Mouse (Mus musculus) heart, adult 8-10 months (tissue): ENCODE results near the gene Olfr430. TPM values are rescaled to one million over a fixed set of nuclear protein-coding genes. Genes with fewer than 3 reads are reported as not detected.
"Not testable (repeated sequence)": the region's sequence is repeated elsewhere in the genome, so short reads cannot be mapped to it uniquely, and the experiment has no call there.

Experiments
- DNase-seq: peaks from one replicate; pipeline ENCODE4 v3.0.0; 2022; ENCODE audit warnings: low spot score
- total RNA-seq, 4 experiments: library from RNA; stranded (reverse); gene quantifications; 2 replicates each; pipeline ENCODE4 v1.2.4; 2022

Olfr430 gene
- total RNA-seq, result not detected

DNA sequence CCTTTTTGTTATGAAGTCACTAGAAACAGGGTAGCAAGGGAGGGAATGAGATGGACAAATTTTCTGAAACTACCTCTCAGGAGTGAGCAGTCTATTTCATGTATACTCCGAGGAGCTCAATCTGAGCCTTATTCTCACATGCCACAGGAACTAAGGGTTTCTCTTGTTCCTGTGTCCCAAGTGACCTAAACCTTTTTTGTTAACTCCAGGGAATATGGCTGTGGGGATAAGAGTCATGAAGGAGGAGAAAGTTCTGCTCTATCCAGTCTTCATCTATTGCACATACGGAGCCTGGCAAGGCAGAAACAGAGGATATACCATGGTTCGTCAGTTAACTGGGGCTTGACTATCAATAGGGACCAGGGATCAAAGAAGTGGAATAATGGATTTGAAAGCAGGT, at the start of gene Olfr430:
Gene Olfr430, plus strand, starts transcription at position 301 of the 400 bp plus-strand sequence.
- no peak for DNase-seq

DNA sequence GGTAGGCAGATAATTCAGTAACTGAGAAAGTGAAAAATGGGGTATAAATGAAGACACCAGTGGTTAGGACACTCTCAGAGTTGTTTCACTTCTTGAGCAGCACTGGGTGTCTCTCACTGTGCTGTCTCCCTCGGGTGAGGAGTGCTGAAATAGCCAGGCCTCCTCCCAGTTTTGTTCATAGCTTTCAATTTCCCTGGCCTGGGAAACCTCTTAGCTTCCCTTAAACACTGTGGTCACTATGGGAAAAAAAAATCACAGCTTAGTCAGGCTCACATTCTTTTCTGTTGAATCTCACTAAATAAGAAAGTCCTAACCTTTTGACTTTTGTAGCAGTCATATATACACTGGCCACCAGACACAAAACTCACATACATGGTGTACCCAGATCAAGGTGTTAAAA, 34.7 kb upstream of the Olfr430 start, which contains the start of gene Ifi205:
Gene Ifi205, minus strand, starts transcription at position 113 of the 400 bp plus-strand sequence.
- DNase-seq, result peak; percentile 68

DNA sequence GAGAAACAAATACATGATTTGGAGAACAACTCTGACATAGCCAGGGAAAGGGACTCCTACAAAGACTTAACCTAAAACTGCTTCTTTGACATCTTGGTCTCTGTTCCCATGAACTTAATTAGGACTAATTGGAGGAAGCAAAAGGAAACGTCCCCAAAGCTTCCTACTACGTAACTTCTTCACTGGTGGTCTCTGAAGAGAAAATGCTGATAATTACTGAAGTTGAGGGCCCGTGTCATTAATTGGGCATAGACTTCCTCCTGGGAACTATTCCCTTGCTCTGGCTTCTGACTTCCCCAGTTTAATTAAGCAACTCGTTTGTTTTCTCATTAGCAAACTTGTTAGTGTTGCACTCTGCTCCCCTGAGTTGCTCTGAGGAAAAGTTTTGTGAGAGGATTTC, 30.6 kb upstream of the Olfr430 start:
- no peak for DNase-seq

DNA sequence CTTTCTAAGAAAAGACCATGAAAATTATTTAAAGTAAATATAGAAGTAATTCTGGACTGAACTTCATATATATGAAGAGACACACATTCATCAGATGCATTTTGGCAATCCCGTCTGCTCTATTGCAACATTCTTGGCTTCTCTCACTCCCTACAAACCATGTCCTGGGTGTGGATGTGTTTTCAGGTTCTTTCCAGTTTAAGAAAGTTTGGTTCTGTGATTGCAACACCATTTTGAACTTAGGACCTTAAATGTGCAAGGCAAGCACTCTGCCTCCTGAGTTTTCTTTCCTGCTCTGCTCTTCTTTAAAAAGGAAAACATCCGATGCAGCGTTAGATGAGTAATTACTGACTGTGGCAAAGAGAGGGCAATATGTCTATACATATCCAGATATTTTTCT, 27.9 kb upstream of the Olfr430 start:
- DNase-seq, result peak; percentile 53

DNA sequence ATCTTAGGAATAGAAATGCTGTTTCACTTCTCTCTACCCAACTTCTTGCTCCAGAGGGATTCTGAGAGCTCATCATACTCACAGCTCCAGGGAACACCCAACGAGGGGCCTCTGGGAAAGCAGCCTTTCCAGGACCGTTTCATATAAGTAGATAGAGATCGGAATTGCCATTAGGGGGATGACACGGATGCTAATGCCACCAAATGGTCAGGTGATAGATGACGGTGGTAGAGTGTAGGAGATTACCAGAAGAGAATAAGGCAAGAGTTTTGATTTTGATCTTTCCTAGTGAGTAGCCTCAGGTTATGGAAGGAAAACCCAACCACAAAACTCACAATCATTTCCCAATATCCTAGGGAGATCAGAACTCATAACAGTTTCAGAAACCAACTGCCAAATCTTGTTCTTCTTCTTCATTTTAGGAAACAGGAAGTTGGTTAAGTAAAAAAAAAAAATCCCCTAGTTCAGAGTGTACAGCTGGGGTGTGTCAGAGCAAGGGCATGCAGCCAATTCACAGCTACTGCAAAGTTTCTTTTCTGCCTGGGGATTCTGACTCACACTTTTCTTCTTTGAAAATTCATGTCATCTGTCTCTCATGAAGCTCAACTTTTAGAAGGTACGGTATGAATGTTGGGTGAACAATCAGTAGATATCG, 25.8 kb upstream of the Olfr430 start, which contains the start of gene Olfr433:
Gene Olfr433, plus strand, starts transcription at position 183 of the 655 bp plus-strand sequence.
- peak; percentile 84 for DNase-seq

DNA sequence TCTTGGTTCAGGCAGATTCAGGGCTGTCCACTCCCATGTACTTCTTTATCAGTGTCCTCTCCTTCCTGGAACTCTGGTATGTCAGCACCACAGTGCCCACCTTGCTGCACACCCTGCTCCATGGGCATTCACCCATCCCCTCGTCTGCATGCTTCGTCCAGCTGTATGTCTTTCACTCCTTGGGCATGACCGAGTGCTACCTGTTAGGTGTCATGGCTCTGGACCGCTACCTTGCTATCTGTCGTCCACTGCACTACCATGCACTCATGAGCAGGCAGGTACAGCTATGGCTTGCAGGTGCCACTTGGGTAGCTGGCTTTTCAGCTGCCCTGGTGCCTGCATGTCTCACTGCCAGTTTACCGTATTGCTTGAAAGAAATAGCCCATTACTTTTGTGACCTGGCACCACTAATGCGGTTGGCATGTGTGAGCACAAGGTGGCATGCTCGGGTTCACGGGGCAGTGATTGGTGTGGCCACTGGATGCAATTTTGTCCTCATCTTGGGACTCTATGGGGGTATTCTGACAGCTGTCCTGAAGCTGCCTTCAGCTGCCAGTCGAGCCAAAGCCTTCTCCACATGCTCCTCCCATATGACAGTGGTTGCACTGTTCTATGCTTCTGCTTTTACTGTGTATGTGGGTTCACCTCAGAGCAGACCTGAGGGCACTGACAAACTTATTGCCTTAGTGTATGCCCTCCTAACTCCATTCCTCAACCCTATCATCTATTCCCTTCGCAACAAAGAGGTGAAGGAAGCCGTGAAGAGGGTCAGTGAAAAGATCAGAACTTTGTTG, 24.1 kb upstream of the Olfr430 start:
- not testable (repeated sequence) for DNase-seq

DNA sequence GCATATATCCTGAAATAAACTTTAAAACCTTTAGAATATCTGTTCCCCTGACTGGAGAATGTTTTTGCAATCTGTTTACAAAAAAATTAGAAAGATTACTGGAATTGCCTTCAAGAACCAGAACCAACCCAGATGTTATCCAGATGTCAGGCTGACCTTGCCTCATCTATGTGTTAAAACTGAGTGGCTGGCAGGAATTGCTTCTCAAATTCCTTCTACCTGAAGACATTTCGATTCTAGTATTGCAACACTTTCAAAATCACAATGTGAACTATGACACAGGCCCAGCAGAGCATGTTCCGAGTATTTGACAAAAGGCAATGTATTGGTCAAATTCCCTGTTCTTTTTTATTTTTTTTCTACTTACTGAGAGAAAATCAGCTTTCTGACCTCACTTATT, 22.0 kb upstream of the Olfr430 start:
- peak; percentile 63 for DNase-seq

DNA sequence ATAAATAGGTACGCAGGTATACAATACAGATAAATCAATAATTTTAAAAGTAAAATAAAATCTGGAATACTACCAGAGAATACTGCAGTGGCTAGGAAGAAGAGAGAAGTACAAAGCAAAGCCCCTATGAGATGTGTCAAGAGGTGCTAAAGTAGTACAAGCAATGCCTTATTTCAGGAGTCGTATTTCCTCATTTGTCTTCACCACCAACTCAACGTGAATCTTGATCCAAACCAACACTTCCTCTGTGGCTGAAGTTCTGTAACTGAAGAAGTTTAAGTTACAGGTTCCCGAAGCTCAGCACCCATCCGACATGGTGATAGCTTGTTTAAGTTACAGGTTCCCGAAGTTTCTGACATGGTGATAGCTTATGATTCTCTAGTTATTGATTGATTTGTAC, 18.2 kb upstream of the Olfr430 start:
- not testable (repeated sequence) for DNase-seq

DNA sequence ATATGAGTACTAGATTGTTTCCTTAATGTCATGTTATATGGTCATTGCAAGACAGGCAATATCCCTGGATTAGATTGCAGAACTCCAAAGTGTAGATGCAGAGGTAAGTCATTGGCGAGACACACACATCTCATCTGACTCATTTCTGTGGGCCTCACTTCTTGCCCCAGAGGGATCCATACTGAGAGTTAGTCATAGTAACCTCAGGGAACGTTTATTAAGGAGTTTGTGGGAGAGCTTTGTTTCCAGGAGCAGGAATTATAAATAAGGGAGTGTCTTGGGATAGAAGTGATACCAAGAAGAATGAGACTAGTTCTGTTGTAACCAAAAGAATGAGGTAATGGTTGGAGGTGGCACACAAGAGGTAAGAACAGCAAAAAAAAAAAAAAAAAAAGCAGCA, 17.5 kb upstream of the Olfr430 start, which contains the start of gene Olfr432:
Gene Olfr432, plus strand, starts transcription at position 313 of the 400 bp plus-strand sequence.
- no peak for DNase-seq

DNA sequence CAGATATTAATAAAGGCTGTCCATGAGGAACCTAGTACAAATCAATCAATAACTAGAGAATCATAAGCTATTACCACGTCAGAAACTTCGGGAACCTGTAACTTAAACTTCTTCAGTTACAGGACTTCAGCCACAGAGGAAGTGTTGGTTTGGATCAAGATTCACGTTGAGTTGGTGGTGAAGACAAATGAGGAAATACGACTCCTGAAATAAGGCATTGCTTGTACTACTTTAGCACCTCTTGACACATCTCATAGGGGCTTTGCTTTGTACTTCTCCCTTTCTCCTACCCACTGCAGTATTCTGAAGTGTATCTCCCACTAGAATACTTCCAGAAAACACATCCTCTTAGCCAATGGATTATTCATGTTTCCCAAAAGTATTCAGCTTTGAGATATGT, 17.0 kb upstream of the Olfr430 start:
- not testable (repeated sequence) for DNase-seq

DNA sequence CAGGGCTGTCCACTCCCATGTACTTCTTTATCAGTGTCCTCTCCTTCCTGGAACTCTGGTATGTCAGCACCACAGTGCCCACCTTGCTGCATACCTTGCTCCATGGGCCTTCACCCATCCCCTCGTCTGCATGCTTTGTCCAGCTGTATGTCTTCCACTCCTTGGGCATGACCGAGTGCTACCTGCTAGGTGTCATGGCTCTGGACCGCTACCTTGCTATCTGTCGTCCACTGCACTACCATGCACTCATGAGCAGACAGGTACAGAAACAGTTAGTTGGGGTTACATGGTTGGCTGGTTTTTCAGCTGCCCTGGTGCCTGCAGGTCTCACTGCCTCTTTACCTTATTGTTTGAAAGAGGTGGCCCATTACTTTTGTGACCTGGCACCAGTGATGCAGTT, 15.9 kb upstream of the Olfr430 start:
- DNase-seq, result no peak

DNA sequence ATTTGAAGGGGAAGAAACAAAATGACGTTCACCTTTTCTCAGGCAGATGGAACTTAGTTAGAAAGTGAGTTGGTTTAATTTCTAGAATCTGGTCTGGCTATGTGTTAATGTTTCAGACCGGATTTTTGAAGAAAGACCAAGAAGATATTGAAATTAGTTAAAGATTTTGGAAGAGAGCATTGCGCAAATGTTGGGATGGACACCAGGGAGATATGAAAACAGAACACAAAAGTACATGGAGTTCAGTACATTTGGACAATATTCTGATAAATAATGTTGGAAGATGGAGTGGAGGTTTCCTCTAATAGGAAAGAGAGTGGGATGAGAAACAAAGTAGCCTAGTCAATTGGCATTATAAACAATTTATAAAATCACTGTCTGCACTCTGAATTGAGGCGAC, 14.9 kb upstream of the Olfr430 start:
- DNase-seq, result peak; percentile 53

DNA sequence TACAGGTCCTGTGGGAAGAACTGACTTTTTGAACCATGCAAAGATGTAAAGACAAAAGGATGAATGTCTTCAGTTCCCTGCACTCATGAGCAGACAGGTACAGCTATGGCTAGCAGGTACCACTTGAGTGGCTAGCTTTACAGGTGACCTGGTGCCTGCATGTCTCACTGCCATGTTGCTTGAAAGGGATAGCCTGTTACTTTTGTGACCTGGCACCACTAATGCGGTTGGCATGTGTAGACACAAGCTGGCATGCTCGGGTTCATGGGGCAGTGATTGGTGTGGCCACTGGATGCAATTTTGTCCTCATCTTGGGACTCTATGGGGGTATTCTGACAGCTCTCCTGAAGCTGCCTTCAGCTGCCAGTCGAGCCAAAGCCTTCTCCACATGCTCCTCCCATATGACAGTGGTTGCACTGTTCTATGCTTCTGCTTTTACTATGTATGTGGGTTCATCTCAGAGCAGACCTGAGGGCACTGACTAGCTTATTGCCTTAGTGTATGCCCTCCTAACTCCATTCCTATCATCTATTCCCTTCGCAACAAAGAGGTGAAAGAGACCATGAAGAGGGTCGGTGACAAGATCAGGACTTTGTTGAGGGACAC, 14.4 kb upstream of the Olfr430 start:
- DNase-seq, result no peak

DNA sequence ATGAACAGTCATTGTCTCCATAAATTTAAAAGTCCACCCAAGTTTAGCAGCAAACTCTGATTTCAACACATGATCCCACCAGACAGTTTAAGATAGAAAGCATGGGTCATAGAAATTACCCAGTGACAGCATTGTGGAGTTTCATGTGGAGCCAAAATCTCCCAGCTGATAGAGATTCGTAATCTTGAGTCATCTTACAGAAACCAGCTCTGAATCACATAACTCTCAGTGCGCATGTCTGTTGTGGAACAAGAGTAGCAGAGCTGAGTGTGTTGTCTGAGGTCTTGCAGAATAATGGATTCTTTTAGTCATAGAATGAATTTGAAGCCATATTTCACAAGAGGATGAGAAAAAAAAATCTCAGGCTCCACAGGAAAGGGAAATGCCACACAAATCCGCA, 13.4 kb upstream of the Olfr430 start:
- no peak for DNase-seq

DNA sequence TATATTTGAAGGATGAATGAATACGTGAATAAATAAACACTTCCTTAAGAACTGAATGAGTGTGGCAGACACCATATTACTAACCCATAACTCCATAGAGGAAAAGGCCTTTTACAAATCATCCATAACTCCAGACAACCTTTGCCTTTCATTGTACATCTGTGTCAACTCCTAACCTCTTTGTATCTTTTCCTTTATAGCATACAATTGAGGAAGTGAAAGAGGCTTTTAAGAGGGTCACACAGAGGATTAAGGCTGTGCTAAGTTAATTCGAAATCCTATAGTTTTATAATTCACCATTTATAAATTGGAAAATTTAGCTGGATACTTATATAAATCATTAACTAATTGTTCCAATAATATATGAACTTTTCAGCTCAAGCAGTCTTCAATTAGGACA, 11.2 kb upstream of the Olfr430 start:
- DNase-seq, result no peak

DNA sequence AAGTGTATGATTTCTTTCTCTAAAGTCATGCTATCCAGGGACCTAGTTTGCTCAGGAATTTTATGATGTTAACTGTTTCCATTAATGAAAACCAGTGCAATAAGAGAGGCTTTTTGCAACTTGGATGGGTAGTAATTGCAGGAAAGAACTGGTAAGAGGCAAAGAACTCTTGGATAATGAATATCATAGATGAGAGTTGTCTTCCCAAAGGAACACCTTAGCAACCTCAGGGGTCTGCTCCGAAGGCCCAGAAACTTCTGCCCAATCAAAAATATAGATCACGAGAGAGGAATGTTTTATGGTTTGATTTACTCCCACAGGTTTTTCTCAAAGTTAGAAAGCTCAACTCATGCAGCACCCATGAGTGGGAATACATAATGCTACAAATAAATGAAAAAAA, 17.6 kb downstream of the Olfr430 start, which contains the start of gene Olfr429:
Gene Olfr429, plus strand, starts transcription at position 301 of the 400 bp plus-strand sequence.
- no peak for DNase-seq

DNA sequence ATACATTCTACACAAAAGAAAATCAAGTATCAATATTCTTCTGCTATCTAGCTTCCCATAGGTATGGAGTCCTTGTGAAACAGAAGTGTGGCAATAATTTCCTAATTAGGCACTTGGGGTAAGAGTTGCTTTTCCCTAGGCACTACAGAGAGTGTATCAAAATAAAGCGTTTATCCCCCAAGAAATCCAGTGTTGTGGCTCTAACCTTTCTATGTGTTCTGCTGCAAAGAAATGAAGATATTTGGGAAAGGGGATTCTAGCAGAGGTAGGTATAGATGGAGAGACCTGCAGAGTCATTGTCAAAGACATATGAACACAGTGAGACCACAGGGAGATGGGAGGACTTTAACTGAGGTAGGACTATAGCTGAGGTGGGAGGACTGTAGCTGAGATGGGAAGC, 30.2 kb downstream of the Olfr430 start, which contains the start of gene Olfr427:
Gene Olfr427, plus strand, starts transcription at position 301 of the 400 bp plus-strand sequence.
- DNase-seq, result no peak

DNA sequence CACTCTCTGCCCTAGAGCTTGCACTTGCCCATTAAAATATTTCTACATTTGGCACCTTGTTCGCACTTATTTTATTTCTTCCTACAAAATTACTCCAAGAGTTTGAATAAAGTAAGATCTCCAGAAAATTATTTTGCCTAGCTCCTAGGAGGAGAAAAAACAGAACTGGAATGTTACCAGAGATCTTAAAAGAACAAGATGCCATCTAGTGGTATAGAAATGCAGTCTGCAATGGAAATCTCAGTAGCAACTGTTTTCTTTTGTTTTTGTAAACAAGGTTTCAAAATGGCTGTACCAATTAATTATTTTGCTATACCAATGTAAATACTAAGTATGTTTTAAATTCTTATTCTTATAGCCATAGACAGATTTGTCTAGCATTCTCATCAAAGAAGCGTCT, 37.3 kb downstream of the Olfr430 start:
- DNase-seq, result peak; percentile 19

DNA sequence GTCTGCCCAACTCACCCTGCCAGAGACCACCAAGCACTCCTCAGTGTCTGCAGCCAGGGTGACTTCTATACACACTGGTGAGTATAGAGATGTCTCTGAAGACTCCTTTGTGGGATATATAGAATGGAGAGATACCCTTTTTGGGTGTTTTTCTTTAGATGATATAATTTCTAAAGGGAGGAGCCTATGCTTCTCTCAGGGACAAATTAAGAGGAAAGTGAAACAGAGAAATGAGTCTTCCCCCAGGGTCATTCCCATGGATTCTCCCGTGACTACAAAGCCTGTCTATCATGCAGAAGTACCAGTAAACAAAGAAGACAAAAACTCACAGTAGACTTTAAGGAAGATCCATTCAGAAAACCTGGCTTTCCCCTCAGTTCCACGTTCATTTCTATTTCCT, 54.7 kb downstream of the Olfr430 start, which contains the start of gene Olfr231:
Gene Olfr231, minus strand, starts transcription at position 101 of the 400 bp plus-strand sequence.
- no peak for DNase-seq
